In genomic region chr13:116215101-116215500, GRCm38 (mm10) we compare ENCODE assay signal across 30 mouse cellular contexts.
DNase-seq lines count a peak whose midpoint lies in the region; ATAC-seq and TF ChIP-seq lines count a peak whose summit lies in the region.
"Had no signal": no experiment of that assay in that cellular context is flagged by ENCODE, and none has a peak within 500 bp of the region (broad histone marks: within the 10 kb centered on the region; RNA-seq: fewer than 3 reads in every experiment).

No protein-coding gene starts in this region.

- no peak overlapping the region for H3K27ac ChIP-seq in embryonic facial prominence, embryonic 14.5 days (replicated peaks; ENCODE audit: low read depth, low read length)
- no peak overlapping the region for H3K27ac ChIP-seq in embryonic facial prominence, embryonic 10.5 days (replicated peaks)
- H3K27ac ChIP-seq in hindbrain, postnatal 0 days, result no peak overlapping the region
- H3K27ac ChIP-seq in hindbrain, embryonic 16.5 days (ENCODE audit: low read depth, low read length), result no peak overlapping the region
- H3K27ac ChIP-seq: embryonic facial prominence, embryonic 13.5 days; forebrain, embryonic 12.5 days; heart, adult 2 months; hindbrain, embryonic 15.5 days; intestine, embryonic 15.5 days; kidney, postnatal 0 days; liver, embryonic 14.5 days; neural tube, embryonic 12.5 days had no signal

- WGBS in embryonic facial prominence, embryonic 14.5 days, result 28% methylated on average over 3 of the region's 3 CpGs
- 46% methylated on average over 3 of the region's 3 CpGs for WGBS in embryonic facial prominence, embryonic 10.5 days
- 19% methylated on average over 3 of the region's 3 CpGs for WGBS in hindbrain, postnatal 0 days
- WGBS in hindbrain, embryonic 16.5 days, result 25% methylated on average over 3 of the region's 3 CpGs

- peak; percentile 26; the same call in 1 of the 2 replicates for ATAC-seq in embryonic facial prominence, embryonic 14.5 days (ENCODE audit: low read depth)
- no peak for ATAC-seq in hindbrain, postnatal 0 days
- ATAC-seq in hindbrain, embryonic 16.5 days, result no peak
- ATAC-seq: intestine, embryonic 15.5 days had no signal

- H3K4me2 ChIP-seq in embryonic facial prominence, embryonic 14.5 days (ENCODE audit: low read depth, low read length), result no peak overlapping the region
- no peak overlapping the region for H3K4me2 ChIP-seq in hindbrain, postnatal 0 days (ENCODE audit: low read depth, low read length)
- H3K4me2 ChIP-seq in hindbrain, embryonic 16.5 days (ENCODE audit: low read length), result no peak overlapping the region
- H3K4me2 ChIP-seq: embryonic facial prominence, embryonic 13.5 days; forebrain, embryonic 12.5 days; heart, embryonic 12.5 days; hindbrain, embryonic 15.5 days; intestine, embryonic 15.5 days; midbrain, embryonic 11.5 days; neural tube, embryonic 12.5 days had no signal

- DNase-seq in embryonic facial prominence, embryonic 14.5 days (ENCODE audit: low spot score), result peak; percentile 47
- no peak for DNase-seq in embryonic facial prominence, embryonic 10.5 days (ENCODE audit: low spot score)
- DNase-seq in hindbrain, postnatal 0 days (ENCODE audit: low spot score), result peak; percentile 41
- DNase-seq in right cerebral cortex, postnatal 10 days (ENCODE audit: low spot score in 2 of 2), result peak; percentile 21 to 29
- DNase-seq in right cerebral cortex, postnatal 25 days, result no peak
- DNase-seq in ovary, adult 18-20 months (ENCODE audit: low spot score), result no peak
- DNase-seq: adrenal gland, postnatal 14 days; cerebellum, adult 18-20 months; embryo, embryonic 11 days; heart, adult 2 months; heart, postnatal 4 days; kidney, adult 8-10 months; layer of hippocampus, postnatal 36 days; liver; lung, adult 2 months; spleen, adult 18-20 months; thymus, adult 2 months; thymus, postnatal 36 days had no signal

- no peaks in the 10 kb centered on the region; the same call in 1 of the 2 replicates for H3K27me3 ChIP-seq in embryonic facial prominence, embryonic 14.5 days (replicated peaks; ENCODE audit: control insufficient read depth, insufficient read depth, low read length)
- H3K27me3 ChIP-seq in embryonic facial prominence, embryonic 10.5 days (replicated peaks; ENCODE audit: low read depth, poor library complexity, severe bottlenecking), result no peaks in the 10 kb centered on the region
- no peaks in the 10 kb centered on the region for H3K27me3 ChIP-seq in hindbrain, postnatal 0 days (ENCODE audit: insufficient read depth, low read length)
- H3K27me3 ChIP-seq in hindbrain, embryonic 16.5 days (replicated peaks; ENCODE audit: control insufficient read depth, insufficient read depth, low read length), result no peaks in the 10 kb centered on the region
- H3K27me3 ChIP-seq: embryonic facial prominence, embryonic 13.5 days; forebrain, embryonic 12.5 days; heart, embryonic 12.5 days; hindbrain, embryonic 15.5 days; intestine, embryonic 15.5 days; neural tube, embryonic 12.5 days had no signal

- no peak overlapping the region for H3K4me3 ChIP-seq in embryonic facial prominence, embryonic 14.5 days (ENCODE audit: low read depth, low read length)
- no peak overlapping the region for H3K4me3 ChIP-seq in embryonic facial prominence, embryonic 10.5 days
- no peak overlapping the region for H3K4me3 ChIP-seq in hindbrain, postnatal 0 days (ENCODE audit: low read length)
- no peak overlapping the region for H3K4me3 ChIP-seq in hindbrain, embryonic 16.5 days (ENCODE audit: low read length)
- H3K4me3 ChIP-seq: embryonic facial prominence, embryonic 13.5 days; erythroblast, embryonic 14.5 days; forebrain, embryonic 12.5 days; heart, adult 2 months; heart, embryonic 12.5 days; hindbrain, embryonic 15.5 days; intestine, embryonic 15.5 days; myocyte; neural tube, embryonic 12.5 days had no signal

- no peak for TF ChIP-seq CTCF in hindbrain, postnatal 0 days (IDR thresholded peaks at IDR 0.05; ENCODE audit: low read depth)

- H3K9ac ChIP-seq in embryonic facial prominence, embryonic 14.5 days (ENCODE audit: low read depth, low read length), result no peak overlapping the region
- no peak overlapping the region for H3K9ac ChIP-seq in hindbrain, postnatal 0 days (replicated peaks; ENCODE audit: low read length)
- no peak overlapping the region for H3K9ac ChIP-seq in hindbrain, embryonic 16.5 days (ENCODE audit: low read depth, low read length)
- H3K9ac ChIP-seq: embryonic facial prominence, embryonic 13.5 days; forebrain, embryonic 12.5 days; heart, embryonic 12.5 days; hindbrain, embryonic 15.5 days; intestine, embryonic 15.5 days; liver, embryonic 14.5 days; neural tube, embryonic 12.5 days had no signal

- H3K9me3 ChIP-seq in embryonic facial prominence, embryonic 14.5 days (ENCODE audit: control insufficient read depth, low read length), result no peaks in the 10 kb centered on the region
- no peaks in the 10 kb centered on the region for H3K9me3 ChIP-seq in embryonic facial prominence, embryonic 10.5 days
- H3K9me3 ChIP-seq in hindbrain, postnatal 0 days (ENCODE audit: low read length), result no peaks in the 10 kb centered on the region
- no peaks in the 10 kb centered on the region for H3K9me3 ChIP-seq in hindbrain, embryonic 16.5 days (ENCODE audit: control insufficient read depth, low read length)
- H3K9me3 ChIP-seq: embryonic facial prominence, embryonic 13.5 days; forebrain, embryonic 12.5 days; heart, embryonic 12.5 days; hindbrain, embryonic 15.5 days; intestine, embryonic 15.5 days; neural tube, embryonic 12.5 days had no signal

- no peaks in the 10 kb centered on the region for H3K36me3 ChIP-seq in embryonic facial prominence, embryonic 14.5 days (ENCODE audit: control insufficient read depth, insufficient read depth, low read length)
- no peaks in the 10 kb centered on the region for H3K36me3 ChIP-seq in embryonic facial prominence, embryonic 10.5 days (replicated peaks)
- no peaks in the 10 kb centered on the region for H3K36me3 ChIP-seq in hindbrain, postnatal 0 days (ENCODE audit: insufficient read depth, low read length)
- H3K36me3 ChIP-seq in hindbrain, embryonic 16.5 days (ENCODE audit: control insufficient read depth, insufficient read depth, low read length), result no peaks in the 10 kb centered on the region
- H3K36me3 ChIP-seq: embryonic facial prominence, embryonic 13.5 days; forebrain, embryonic 12.5 days; heart, embryonic 12.5 days; hindbrain, embryonic 15.5 days; intestine, embryonic 15.5 days; neural tube, embryonic 12.5 days had no signal

- H3K4me1 ChIP-seq in embryonic facial prominence, embryonic 14.5 days (ENCODE audit: control insufficient read depth, insufficient read depth, low read length), result no peaks in the 10 kb centered on the region
- no peaks in the 10 kb centered on the region for H3K4me1 ChIP-seq in embryonic facial prominence, embryonic 10.5 days
- H3K4me1 ChIP-seq in hindbrain, postnatal 0 days (ENCODE audit: insufficient read depth, low read length), result no peaks in the 10 kb centered on the region
- H3K4me1 ChIP-seq in hindbrain, embryonic 16.5 days (ENCODE audit: control insufficient read depth, insufficient read depth, low read depth, low read length), result no peaks in the 10 kb centered on the region
- H3K4me1 ChIP-seq: forebrain, embryonic 12.5 days; heart, embryonic 12.5 days; intestine, embryonic 15.5 days; neural tube, embryonic 12.5 days had no signal

Comparison
In these comparisons a context has a peak if more than half of its experiments do, and no peak if none do; other contexts are left out.
1. DNase-seq: peak in embryonic facial prominence, embryonic 14.5 days (single experiment), hindbrain, postnatal 0 days (single experiment) and right cerebral cortex, postnatal 10 days (2 of 2); none in embryonic facial prominence, embryonic 10.5 days (single experiment), right cerebral cortex, postnatal 25 days (single experiment) and ovary, adult 18-20 months (single experiment).